Mouse (Mus musculus): ENCODE measurements around the gene Coro7. TPM values are rescaled to one million over a fixed set of nuclear protein-coding genes. Genes with fewer than 3 reads are reported as not detected.

Coro7 gene
- polyA plus RNA-seq, 1 experiment from 2014 or later, result 29.1 TPM

DNA sequence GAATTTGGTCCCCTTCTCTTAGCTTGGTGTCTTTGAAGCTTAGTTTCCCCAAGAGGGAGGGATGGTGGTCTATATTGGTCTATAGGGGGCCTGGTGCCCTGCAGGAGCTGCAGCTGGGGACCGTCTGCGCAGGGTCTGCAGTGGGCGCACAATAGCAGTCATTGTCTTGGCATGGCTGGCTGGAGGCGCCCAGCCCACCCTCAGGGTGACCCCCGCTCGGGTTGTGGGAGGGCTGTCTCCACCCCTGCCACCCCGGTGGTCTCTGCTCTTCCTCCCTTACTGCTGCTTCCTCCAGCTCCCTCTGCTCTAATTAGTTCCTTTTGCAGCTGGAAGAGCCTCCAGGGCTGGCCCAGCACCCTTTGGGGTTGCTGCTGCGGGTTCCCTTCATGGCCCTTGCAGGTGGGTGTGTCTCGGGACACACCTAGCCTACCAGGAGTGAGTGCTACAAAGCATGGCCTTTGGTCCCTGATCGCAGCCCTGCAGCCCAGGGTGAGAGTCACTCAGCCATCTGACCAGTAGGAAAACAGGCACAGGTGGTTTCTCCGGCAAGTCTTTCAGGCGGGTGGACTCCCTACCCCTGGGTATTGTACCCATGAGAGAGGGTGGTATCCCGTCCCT is 74.0 kb downstream of the Coro7 start:
- no peaks in the 10 kb centered on the region for H3K9me3 ChIP-seq
- 45% methylated on average over 12 of the region's 13 CpGs for WGBS

DNA sequence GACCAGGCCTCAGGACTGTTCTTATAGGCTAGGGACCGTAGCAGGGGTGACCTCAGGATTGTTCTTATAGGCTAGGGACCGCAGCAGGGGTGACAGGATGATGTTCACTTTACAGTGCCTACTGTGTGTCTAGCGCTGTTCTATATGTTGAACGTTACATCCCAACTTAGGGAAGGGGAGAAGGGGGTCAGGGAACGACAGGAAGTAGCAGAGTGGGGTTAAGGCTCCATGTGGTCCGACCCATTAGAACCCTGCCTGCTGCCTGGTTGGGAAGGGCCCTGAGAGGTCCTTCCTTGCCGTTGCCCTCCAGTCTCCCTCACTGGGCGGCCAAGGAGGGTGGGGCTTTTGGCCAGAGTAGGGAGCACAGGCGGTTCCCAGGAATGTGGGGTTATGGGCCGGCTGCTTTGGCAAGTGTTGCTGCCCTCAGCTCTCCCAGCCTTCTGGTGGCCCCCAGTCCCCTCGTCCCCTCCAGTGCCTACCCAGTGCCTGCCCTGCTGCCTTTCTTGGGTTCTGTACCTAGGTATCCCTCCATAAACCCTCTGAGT is 75.2 kb downstream of the Coro7 start:
- no peak overlapping the region; the same call in 1 of the 2 replicates for H3K27ac ChIP-seq
- H3K4me1 ChIP-seq (replicated peaks), result peaks cover 84% of the 10 kb centered on the region
- no peak overlapping the region for H3K4me2 ChIP-seq
- ATAC-seq (ENCODE audit: low FRiP score), result no peak
- no peak overlapping the region for H3K9ac ChIP-seq
- no peaks in the 10 kb centered on the region for H3K27me3 ChIP-seq
- 73% methylated on average over 11 of the region's 11 CpGs for WGBS
- H3K36me3 ChIP-seq, result peaks cover 7% of the 10 kb centered on the region
- no peak overlapping the region for H3K4me3 ChIP-seq
- no peaks in the 10 kb centered on the region for H3K9me3 ChIP-seq

More for the DNA sequence above, 74.0 kb downstream of the Coro7 start:
- no peak for ATAC-seq (ENCODE audit: low FRiP score)
- Histone ChIP-seq H3K4me2 (no peak overlapping the region), H3K4me3 (no peak overlapping the region), H3K4me1 (replicated peaks) (peaks cover 75% of the 10 kb centered on the region), H3K27me3 (no peaks in the 10 kb centered on the region), H3K36me3 (peaks cover 18% of the 10 kb centered on the region), H3K27ac (peak overlapping the region; percentile 52; the same call in 1 of the 2 replicates), H3K9ac (peak overlapping the region; percentile 51)

DNA sequence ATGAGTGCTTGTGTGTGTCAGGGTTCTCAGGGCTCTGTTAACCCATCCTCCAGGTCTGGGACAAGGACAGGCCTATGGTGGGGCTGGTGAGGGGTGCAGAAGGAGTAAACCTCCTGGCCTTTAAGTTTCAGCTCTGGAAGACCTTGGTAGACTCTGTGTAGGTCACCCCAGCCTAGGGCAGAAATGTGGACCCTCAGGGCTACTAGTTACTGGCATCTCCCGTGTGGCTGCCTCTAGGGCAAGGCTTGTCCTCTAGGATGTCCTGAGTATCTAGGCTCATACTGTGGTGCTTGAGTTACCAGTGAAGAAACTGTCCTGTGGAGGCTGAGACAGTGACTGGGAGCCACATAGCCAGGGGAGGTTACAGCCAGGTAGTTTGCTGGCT is 76.1 kb downstream of the Coro7 start:
- Histone ChIP-seq H3K36me3 (no peaks in the 10 kb centered on the region), H3K9me3 (no peaks in the 10 kb centered on the region), H3K4me2 (no peak overlapping the region), H3K27ac (peak overlapping the region; percentile 48), H3K4me1 (replicated peaks) (peaks cover 93% of the 10 kb centered on the region), H3K4me3 (no peak overlapping the region), H3K9ac (peak overlapping the region; percentile 49; the same call in 1 of the 2 replicates), H3K27me3 (no peaks in the 10 kb centered on the region)
- WGBS, result 76% methylated on average over 1 of the region's 1 CpGs
- no peak for ATAC-seq (ENCODE audit: low FRiP score)

DNA sequence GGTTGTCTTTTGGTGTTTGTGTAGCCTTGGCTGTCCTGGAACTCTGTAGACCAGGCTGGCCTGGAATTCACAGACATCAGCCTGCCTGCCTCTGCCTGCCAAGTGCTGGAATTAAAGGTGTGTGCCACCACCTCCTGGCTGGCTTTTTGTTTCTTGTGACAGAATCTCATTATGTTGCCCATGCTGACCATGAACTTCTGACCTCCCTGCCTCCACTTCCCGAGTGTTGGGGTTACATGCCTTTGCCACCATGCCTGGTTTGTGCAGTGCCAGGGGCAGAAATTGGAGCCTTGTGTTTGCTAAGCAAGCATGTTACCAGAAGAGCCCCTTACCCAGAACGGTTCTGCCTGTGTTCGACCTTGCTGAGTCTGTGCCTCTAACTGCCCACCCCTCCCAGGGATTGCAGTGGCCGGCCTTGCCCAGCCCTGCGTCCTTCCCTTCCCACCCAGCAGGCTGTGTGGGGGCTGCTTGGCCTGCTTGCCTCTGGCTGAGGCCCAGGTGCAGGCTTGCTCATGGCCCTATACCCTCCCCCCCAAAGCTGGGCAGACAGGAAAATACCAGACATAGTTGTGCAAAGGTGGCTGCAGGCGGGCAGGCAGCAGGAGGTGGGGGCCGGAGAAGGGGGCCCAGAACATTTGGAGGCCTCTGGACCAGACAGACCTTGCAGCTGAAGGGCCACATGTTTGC is 76.7 kb downstream of the Coro7 start:
- peaks cover 94% of the 10 kb centered on the region for H3K4me1 ChIP-seq (replicated peaks)
- peak overlapping the region; percentile 17; the same call in 1 of the 2 replicates for H3K4me2 ChIP-seq
- 33% methylated on average over 7 of the region's 7 CpGs for WGBS
- no peak for ATAC-seq (ENCODE audit: low FRiP score)
- no peak overlapping the region for H3K4me3 ChIP-seq
- H3K9me3 ChIP-seq, result no peaks in the 10 kb centered on the region
- H3K27ac ChIP-seq, result peak overlapping the region; percentile 48
- H3K27me3 ChIP-seq, result no peaks in the 10 kb centered on the region
- H3K36me3 ChIP-seq, result no peaks in the 10 kb centered on the region
- H3K9ac ChIP-seq, result peak overlapping the region; percentile 49

DNA sequence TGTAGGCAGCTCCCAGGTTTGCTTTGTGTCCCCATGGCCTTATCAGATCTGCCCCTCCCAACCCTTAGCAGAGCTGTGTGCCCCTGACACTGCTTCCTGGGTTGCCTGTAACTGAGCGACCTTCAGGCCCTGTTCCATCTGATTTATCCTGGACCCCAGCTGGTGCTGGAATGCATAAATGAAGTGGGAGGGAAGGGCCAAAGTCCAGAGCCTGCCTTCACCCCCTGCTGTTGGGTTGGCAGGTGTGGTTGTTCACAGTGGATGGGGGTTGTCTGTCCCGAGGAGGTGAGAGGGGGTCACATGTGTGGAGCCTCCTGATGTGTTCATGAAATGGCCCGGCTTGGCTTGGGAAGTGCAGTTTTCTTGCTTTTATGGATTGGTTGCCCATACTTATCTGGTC is 77.4 kb downstream of the Coro7 start:
- H3K27me3 ChIP-seq, result no peaks in the 10 kb centered on the region
- no peak overlapping the region for H3K4me3 ChIP-seq
- peak overlapping the region; percentile 66; the same call in 1 of the 2 replicates for H3K27ac ChIP-seq
- no peak overlapping the region for H3K4me2 ChIP-seq
- ATAC-seq (ENCODE audit: low FRiP score), result no peak
- WGBS, result 5% methylated on average over 3 of the region's 3 CpGs
- H3K9ac ChIP-seq, result peak overlapping the region; percentile 39; the same call in 1 of the 2 replicates
- no peaks in the 10 kb centered on the region for H3K9me3 ChIP-seq
- H3K36me3 ChIP-seq, result no peaks in the 10 kb centered on the region
- H3K4me1 ChIP-seq (replicated peaks), result peaks cover 95% of the 10 kb centered on the region

GRCm38 (mm10) chr16:4600701-4601310 is 78.8 kb downstream of the Coro7 start:
- Histone ChIP-seq H3K27ac (peak overlapping the region; percentile 30; the same call in 1 of the 2 replicates), H3K9ac (0 out of 2 replicates have a peak overlapping the region, but pooled peaks have one; percentile 9), H3K9me3 (no peaks in the 10 kb centered on the region), H3K4me2 (no peak overlapping the region), H3K4me1 (replicated peaks) (peaks cover 95% of the 10 kb centered on the region), H3K4me3 (no peak overlapping the region), H3K36me3 (no peaks in the 10 kb centered on the region), H3K27me3 (no peaks in the 10 kb centered on the region)
- WGBS, result 80% methylated on average over 9 of the region's 9 CpGs
- ATAC-seq (ENCODE audit: low FRiP score), result no peak

GRCm38 (mm10) chr16:4599616-4600015 is 80.0 kb downstream of the Coro7 start:
- no peak overlapping the region for H3K4me2 ChIP-seq
- no peak overlapping the region for H3K27ac ChIP-seq

DNA sequence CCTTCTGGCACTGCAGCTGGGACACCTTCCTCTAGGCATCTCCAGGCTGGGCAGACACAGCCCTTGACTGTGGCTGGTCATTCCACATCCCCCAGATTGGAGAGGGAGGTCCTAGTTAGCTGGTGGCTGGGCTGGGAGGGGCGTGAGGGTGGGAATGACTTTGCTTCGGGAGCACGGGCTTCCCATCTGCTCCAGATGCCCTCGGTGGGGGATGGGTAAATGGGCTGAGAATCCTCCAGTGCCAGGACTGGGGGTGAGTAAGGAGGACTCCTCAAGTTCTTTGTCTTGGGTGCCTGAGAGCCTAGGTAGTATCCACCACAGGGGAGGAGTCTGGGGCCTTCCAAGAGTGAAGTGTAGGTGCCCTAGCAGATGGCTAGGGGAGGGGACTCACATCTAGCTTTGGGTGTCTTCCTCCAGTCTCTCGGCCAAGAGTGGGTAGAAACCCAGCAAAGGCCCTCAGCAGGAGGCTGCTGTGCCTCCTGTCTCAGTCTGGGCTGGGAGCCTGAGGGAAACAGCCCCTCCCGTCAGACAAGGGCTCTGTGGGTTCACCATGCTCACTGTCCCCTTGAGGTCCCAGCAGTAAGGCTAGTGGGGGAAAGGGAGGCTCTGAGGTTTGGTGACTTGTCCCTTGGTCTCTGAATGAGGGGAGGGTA is 80.6 kb downstream of the Coro7 start:
- Histone ChIP-seq H3K36me3 (no peaks in the 10 kb centered on the region), H3K9me3 (no peaks in the 10 kb centered on the region), H3K4me1 (replicated peaks) (peaks cover 85% of the 10 kb centered on the region), H3K9ac (peak overlapping the region; percentile 96), H3K4me3 (peak overlapping the region; percentile 12; the same call in 1 of the 2 replicates), H3K4me2 (peak overlapping the region; percentile 97), H3K27ac (peak overlapping the region; percentile 75), H3K27me3 (no peaks in the 10 kb centered on the region)
- WGBS, result 13% methylated on average over 6 of the region's 6 CpGs
- no peak for ATAC-seq (ENCODE audit: low FRiP score)

More at GRCm38 (mm10) chr16:4599616-4600015, 80.0 kb downstream of the Coro7 start:
- Histone ChIP-seq H3K4me3 (no peak overlapping the region), H3K27me3 (no peaks in the 10 kb centered on the region), H3K9ac (no peak overlapping the region), H3K4me1 (replicated peaks) (peaks cover 90% of the 10 kb centered on the region), H3K9me3 (no peaks in the 10 kb centered on the region), H3K36me3 (no peaks in the 10 kb centered on the region)
- no peak for ATAC-seq (ENCODE audit: low FRiP score)
- 84% methylated on average over 3 of the region's 3 CpGs for WGBS

- H3K27ac ChIP-seq, result peak overlapping the region; percentile 75
- no peak overlapping the region; the same call in 1 of the 2 replicates for H3K4me3 ChIP-seq
- peak overlapping the region; percentile 97 for H3K4me2 ChIP-seq
- H3K4me1 ChIP-seq (replicated peaks), result peaks cover 85% of the 10 kb centered on the region
- no peaks in the 10 kb centered on the region for H3K27me3 ChIP-seq
- no peaks in the 10 kb centered on the region for H3K36me3 ChIP-seq
- ATAC-seq (ENCODE audit: low FRiP score), result no peak
- H3K9me3 ChIP-seq, result no peaks in the 10 kb centered on the region
- 54% methylated on average over 5 of the region's 5 CpGs for WGBS
- H3K9ac ChIP-seq, result peak overlapping the region; percentile 96
Observed at GRCm38 (mm10) chr16:4598041-4598440, 81.5 kb downstream of the Coro7 start.

GRCm38 (mm10) chr16:4597296-4597695 is 82.3 kb downstream of the Coro7 start:
- H3K4me1 ChIP-seq (replicated peaks), result peaks cover 85% of the 10 kb centered on the region
- no peaks in the 10 kb centered on the region for H3K9me3 ChIP-seq
- no peaks in the 10 kb centered on the region for H3K27me3 ChIP-seq
- 59% methylated on average over 7 of the region's 7 CpGs for WGBS
- H3K36me3 ChIP-seq, result no peaks in the 10 kb centered on the region
- H3K9ac ChIP-seq, result peak overlapping the region; percentile 96
- H3K4me2 ChIP-seq, result peak overlapping the region; percentile 97
- H3K4me3 ChIP-seq, result peak overlapping the region; percentile 84
- no peak for ATAC-seq (ENCODE audit: low FRiP score)
- peak overlapping the region; percentile 75; the same call in 1 of the 2 replicates for H3K27ac ChIP-seq

DNA sequence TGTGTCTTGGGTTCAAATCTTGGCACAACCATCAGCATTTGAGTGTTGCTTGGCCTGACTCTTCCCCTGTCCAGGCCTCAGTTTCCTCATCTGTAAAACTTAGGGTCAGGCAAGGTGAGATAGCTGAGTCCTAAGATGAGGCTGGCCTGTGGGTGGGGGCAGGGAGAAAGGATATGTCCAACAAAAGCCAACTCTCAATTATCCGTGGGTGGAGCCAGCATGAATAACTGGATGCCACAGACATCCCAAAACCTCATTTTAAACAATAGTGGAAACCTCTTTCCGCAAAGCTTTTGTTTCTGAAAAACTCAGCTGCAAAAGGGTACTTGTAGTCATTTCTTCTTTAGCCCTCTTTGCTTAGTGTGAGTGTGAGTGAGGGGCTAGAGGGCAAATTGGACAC is 82.7 kb downstream of the Coro7 start:
- Histone ChIP-seq H3K4me1 (replicated peaks) (peaks cover 85% of the 10 kb centered on the region), H3K36me3 (no peaks in the 10 kb centered on the region), H3K27me3 (no peaks in the 10 kb centered on the region), H3K4me3 (peak overlapping the region; percentile 84), H3K4me2 (peak overlapping the region; percentile 97), H3K9ac (peak overlapping the region; percentile 96), H3K27ac (peak overlapping the region; percentile 96), H3K9me3 (no peaks in the 10 kb centered on the region)
- no peak for ATAC-seq (ENCODE audit: low FRiP score)
- 24% methylated on average over 2 of the region's 2 CpGs for WGBS
